Mouse (Mus musculus) hindbrain, embryonic 10.5 days (tissue): Measurements from ENCODE around the gene Edrf1. TPM values are rescaled to one million over a fixed set of nuclear protein-coding genes. Genes with fewer than 3 reads are reported as not detected.

Source experiments
- DNase-seq: peaks from one replicate; pipeline ENCODE4 v3.0.0-alpha.2; 2017; ENCODE audit warnings: low spot score
- H3K27ac ChIP-seq: fragments of 300-500 bp; sonication (generic); 2 replicates; pipeline ENCODE4 v1.5.1; 2016; ENCODE audit warnings: mild to moderate bottlenecking, moderate library complexity
- H3K27me3 ChIP-seq: fragments of 300-500 bp; sonication (generic); 2 replicates; pipeline ENCODE4 v1.6.1; 2016; ENCODE audit warnings: mild to moderate bottlenecking; ENCODE audit not compliant: poor library complexity, insufficient read depth, severe bottlenecking
- H3K36me3 ChIP-seq: fragments of 300-500 bp; sonication (generic); 2 replicates; pipeline ENCODE4 v1.6.1; 2016; ENCODE audit warnings: mild to moderate bottlenecking, moderate library complexity
- H3K4me1 ChIP-seq: fragments of 300-500 bp; sonication (generic); replicated peaks from 2 replicates; pipeline ENCODE4 v1.6.1; 2016; ENCODE audit warnings: mild to moderate bottlenecking
- H3K4me3 ChIP-seq: fragments of 300-500 bp; sonication (generic); 2 replicates; pipeline ENCODE4 v1.5.1; 2016; ENCODE audit warnings: mild to moderate bottlenecking, moderate library complexity
- H3K9me3 ChIP-seq: fragments of 300-500 bp; sonication (generic); 2 replicates; pipeline ENCODE4 v1.6.1; 2016; ENCODE audit warnings: mild to moderate bottlenecking, moderate library complexity
- WGBS: fragments of 180-500 bp; shearing (Covaris S2); methylation state at CpG from one replicate; pipeline ENCODE4 v1.1.7; 2016; 5-methylcytosine and 5-hydroxymethylcytosine counted together
- polyA plus RNA-seq: library from polyadenylated mRNA; unstranded; fragments of >200 nt; fragmentation: Nextera tagmentation; extraction: Ambion mirVana; gene quantifications from 2 replicates; pipeline ENCODE4 v1.2.1, GENCODE M21; 2016

Edrf1 gene
- 23.0 and 28.3 TPM in 2 replicates for polyA plus RNA-seq

GRCm38 (mm10) chr7:133637361-133638305, at the start of gene Edrf1:
Gene Edrf1 (plus strand): TSS chr7:133637543.
- Histone ChIP-seq H3K27me3 (no peaks in the 10 kb centered on the region), H3K27ac (peak within 1 kb of the TSS; percentile 97), H3K4me1 (peaks cover 16% of the 10 kb centered on the region), H3K36me3 (peaks cover 37% of the 10 kb centered on the region), H3K4me3 (peak within 1 kb of the TSS; percentile 87), H3K9me3 (no peaks in the 10 kb centered on the region)
- DNase-seq = peak; percentile 99
- WGBS = under 1% methylated on average over 81 of the region's 81 CpGs

GRCm38 (mm10) chr7:133591750-133592149, 45.6 kb upstream of the Edrf1 start:
- no peak for DNase-seq
- Histone ChIP-seq H3K36me3 (no peaks in the 10 kb centered on the region), H3K27me3 (no peaks in the 10 kb centered on the region), H3K9me3 (no peaks in the 10 kb centered on the region), H3K4me1 (no peaks in the 10 kb centered on the region), H3K27ac (no peak overlapping the region), H3K4me3 (no peak overlapping the region)
- WGBS = 80% methylated on average over 1 of the region's 1 CpGs

GRCm38 (mm10) chr7:133600558-133600957, 36.8 kb upstream of the Edrf1 start:
- H3K27ac ChIP-seq = no peak overlapping the region
- WGBS = 54% methylated on average over 1 of the region's 1 CpGs
- H3K27me3 ChIP-seq = no peaks in the 10 kb centered on the region
- no peaks in the 10 kb centered on the region for H3K36me3 ChIP-seq
- no peak overlapping the region for H3K4me3 ChIP-seq
- H3K4me1 ChIP-seq = peaks cover 5% of the 10 kb centered on the region; the same call in 1 of the 2 replicates
- no peak for DNase-seq
- H3K9me3 ChIP-seq = no peaks in the 10 kb centered on the region

GRCm38 (mm10) chr7:133602058-133602457, 35.3 kb upstream of the Edrf1 start, which contains the start of gene Tex36:
Gene Tex36 (minus strand): TSS chr7:133602158.
- Histone ChIP-seq H3K36me3 (no peaks in the 10 kb centered on the region), H3K4me1 (peaks cover 5% of the 10 kb centered on the region; the same call in 1 of the 2 replicates), H3K9me3 (no peaks in the 10 kb centered on the region), H3K27me3 (no peaks in the 10 kb centered on the region), H3K27ac (no peak within 1 kb of the TSS), H3K4me3 (no peak within 1 kb of the TSS)
- WGBS = 60% methylated on average over 2 of the region's 2 CpGs
- no peak for DNase-seq

GRCm38 (mm10) chr7:133603156-133603555, 34.2 kb upstream of the Edrf1 start:
- DNase-seq = no peak
- WGBS = 83% methylated on average over 2 of the region's 2 CpGs
- H3K27ac ChIP-seq = no peak overlapping the region
- no peaks in the 10 kb centered on the region for H3K9me3 ChIP-seq
- H3K4me3 ChIP-seq = no peak overlapping the region
- H3K4me1 ChIP-seq = peaks cover 5% of the 10 kb centered on the region; the same call in 1 of the 2 replicates
- no peaks in the 10 kb centered on the region for H3K36me3 ChIP-seq
- no peaks in the 10 kb centered on the region for H3K27me3 ChIP-seq

GRCm38 (mm10) chr7:133604427-133605081, 32.8 kb upstream of the Edrf1 start:
- 85% methylated on average over 13 of the region's 13 CpGs for WGBS
- Histone ChIP-seq H3K9me3 (no peaks in the 10 kb centered on the region), H3K4me1 (peaks cover 5% of the 10 kb centered on the region; the same call in 1 of the 2 replicates), H3K27ac (no peak overlapping the region), H3K27me3 (no peaks in the 10 kb centered on the region), H3K4me3 (no peak overlapping the region), H3K36me3 (no peaks in the 10 kb centered on the region)
- DNase-seq = no peak

GRCm38 (mm10) chr7:133607331-133607730, 30.0 kb upstream of the Edrf1 start:
- H3K9me3 ChIP-seq = no peaks in the 10 kb centered on the region
- DNase-seq = no peak
- peaks cover 5% of the 10 kb centered on the region; the same call in 1 of the 2 replicates for H3K4me1 ChIP-seq
- H3K27me3 ChIP-seq = no peaks in the 10 kb centered on the region
- no peaks in the 10 kb centered on the region for H3K36me3 ChIP-seq
- H3K27ac ChIP-seq = no peak overlapping the region
- no peak overlapping the region for H3K4me3 ChIP-seq
- WGBS = 89% methylated on average over 5 of the region's 5 CpGs

- no peaks in the 10 kb centered on the region for H3K9me3 ChIP-seq
- H3K27me3 ChIP-seq = no peaks in the 10 kb centered on the region
- WGBS = 82% methylated on average over 13 of the region's 13 CpGs
- H3K27ac ChIP-seq = no peak overlapping the region
- H3K4me1 ChIP-seq = peaks cover 5% of the 10 kb centered on the region; the same call in 1 of the 2 replicates
- H3K4me3 ChIP-seq = no peak overlapping the region
- no peak for DNase-seq
- H3K36me3 ChIP-seq = no peaks in the 10 kb centered on the region
Measured at GRCm38 (mm10) chr7:133607883-133608575, 29.3 kb upstream of the Edrf1 start.

GRCm38 (mm10) chr7:133608631-133609340, 28.6 kb upstream of the Edrf1 start:
- WGBS = 82% methylated on average over 13 of the region's 13 CpGs
- H3K4me1 ChIP-seq = peaks cover 5% of the 10 kb centered on the region; the same call in 1 of the 2 replicates
- no peaks in the 10 kb centered on the region for H3K9me3 ChIP-seq
- no peaks in the 10 kb centered on the region for H3K36me3 ChIP-seq
- no peak overlapping the region for H3K4me3 ChIP-seq
- no peak overlapping the region for H3K27ac ChIP-seq
- no peaks in the 10 kb centered on the region for H3K27me3 ChIP-seq
- DNase-seq = no peak

- Histone ChIP-seq H3K4me1 (peaks cover 5% of the 10 kb centered on the region; the same call in 1 of the 2 replicates), H3K4me3 (no peak overlapping the region), H3K36me3 (no peaks in the 10 kb centered on the region), H3K9me3 (no peaks in the 10 kb centered on the region), H3K27ac (no peak overlapping the region), H3K27me3 (no peaks in the 10 kb centered on the region)
- no peak for DNase-seq
- 84% methylated on average over 8 of the region's 8 CpGs for WGBS
Measured at GRCm38 (mm10) chr7:133609585-133609984, 27.8 kb upstream of the Edrf1 start.

GRCm38 (mm10) chr7:133612981-133613380, 24.4 kb upstream of the Edrf1 start:
- H3K4me1 ChIP-seq = no peaks in the 10 kb centered on the region
- no peak overlapping the region for H3K4me3 ChIP-seq
- H3K36me3 ChIP-seq = no peaks in the 10 kb centered on the region
- DNase-seq = no peak
- H3K27me3 ChIP-seq = no peaks in the 10 kb centered on the region
- no peak overlapping the region for H3K27ac ChIP-seq
- WGBS = 64% methylated on average over 2 of the region's 2 CpGs
- no peaks in the 10 kb centered on the region for H3K9me3 ChIP-seq

GRCm38 (mm10) chr7:133620721-133621120, 16.6 kb upstream of the Edrf1 start:
- Histone ChIP-seq H3K4me1 (no peaks in the 10 kb centered on the region), H3K36me3 (no peaks in the 10 kb centered on the region), H3K27me3 (no peaks in the 10 kb centered on the region), H3K4me3 (no peak overlapping the region), H3K27ac (no peak overlapping the region), H3K9me3 (no peaks in the 10 kb centered on the region)
- peak; percentile 17 for DNase-seq
- WGBS = 67% methylated on average over 11 of the region's 11 CpGs
